Mouse (Mus musculus) heart, postnatal 0 days (tissue): ENCODE results near the gene Bcas3.

Experiments
- CTCF ChIP-seq: IDR thresholded peaks from 2 replicates; pipeline ENCODE4 v1.5.1; 2016; ENCODE audit warnings: antibody characterized with exemption, control low read depth, low read depth
- EP300 ChIP-seq: IDR thresholded peaks from 2 replicates; pipeline ENCODE4 v1.6.1; 2016; ENCODE audit warnings: antibody characterized with exemption, low read depth

- TF ChIP-seq CTCF (no peak), EP300 (no peak)
These were observed 320.0 kb downstream of the Bcas3 start for GRCm38 (mm10) chr11:85672881-85673475.
